Mouse (Mus musculus): ENCODE results near the gene Gon7.

Gon7 gene

GRCm38 (mm10) chr12:102743036-102743588 lies 14.5 kb downstream of the Gon7 start:
- no peak for DNase-seq (ENCODE audit: low spot score)

- no peak for DNase-seq (ENCODE audit: low spot score)
Observed at GRCm38 (mm10) chr12:102742056-102742455, 15.5 kb downstream of the Gon7 start.

GRCm38 (mm10) chr12:102740285-102740684 lies 17.3 kb downstream of the Gon7 start:
- DNase-seq (ENCODE audit: low spot score) = no peak

GRCm38 (mm10) chr12:102739096-102739495 lies 18.5 kb downstream of the Gon7 start:
- DNase-seq (ENCODE audit: low spot score) = no peak

DNA sequence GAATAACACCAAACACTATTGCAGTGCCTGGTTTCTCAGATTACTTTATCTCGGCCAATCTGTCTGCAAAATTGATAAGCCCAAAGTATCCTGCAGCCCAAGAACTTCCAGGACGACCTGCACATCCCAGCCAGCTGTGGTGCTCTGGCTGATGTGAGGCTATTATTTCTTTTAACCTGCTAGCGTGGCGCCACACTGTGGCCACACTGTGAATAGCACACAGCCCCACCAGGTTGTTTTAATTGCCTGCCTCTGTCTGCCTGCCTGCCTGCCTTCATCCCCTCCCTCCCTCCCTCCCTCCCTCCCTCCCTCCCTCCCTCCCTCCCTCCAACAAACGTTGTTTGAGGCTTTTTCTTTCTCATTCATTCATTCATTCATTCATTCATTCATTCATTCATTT lies 24.2 kb downstream of the Gon7 start:
- no peak for DNase-seq (ENCODE audit: low spot score)

DNA sequence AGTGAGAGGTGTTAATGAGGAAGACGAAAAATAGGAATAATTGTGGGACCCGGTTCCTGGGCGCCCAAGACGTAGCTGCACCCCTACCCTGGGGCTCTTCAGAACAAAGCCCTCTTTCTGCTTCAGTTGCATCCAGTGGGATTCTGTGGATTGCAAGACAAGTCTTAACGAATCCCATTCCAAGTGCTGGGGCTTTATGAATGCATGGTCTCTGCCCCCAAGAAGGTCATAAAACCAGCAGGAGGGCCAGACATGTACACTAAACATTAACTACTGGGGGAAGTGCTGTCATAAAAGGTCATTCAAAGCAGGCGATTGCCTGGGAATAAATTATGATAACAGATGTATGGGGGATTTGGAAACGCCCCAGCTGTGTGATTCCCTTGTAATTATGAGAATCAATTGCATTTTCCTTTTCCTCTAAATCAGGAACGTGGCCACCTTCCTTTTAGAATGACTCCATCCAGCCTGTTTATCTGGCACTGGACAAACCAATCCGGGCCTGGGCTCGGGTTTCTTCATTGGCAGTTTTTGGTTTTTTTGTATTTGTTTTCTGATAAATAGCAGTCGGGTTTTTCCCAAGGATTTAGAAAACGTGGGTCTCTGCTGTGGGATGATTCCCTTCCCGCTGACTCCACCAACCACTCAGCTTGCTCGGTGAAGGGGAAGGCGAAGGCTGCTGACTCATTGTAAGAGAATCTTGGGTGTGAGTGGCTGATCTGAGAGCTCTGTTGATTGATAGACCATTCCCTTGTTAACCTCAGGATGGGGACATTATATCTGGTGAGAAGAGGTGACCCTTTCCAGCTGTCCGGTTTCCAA lies 26.6 kb downstream of the Gon7 start:
- no peak for DNase-seq (ENCODE audit: low spot score)

DNA sequence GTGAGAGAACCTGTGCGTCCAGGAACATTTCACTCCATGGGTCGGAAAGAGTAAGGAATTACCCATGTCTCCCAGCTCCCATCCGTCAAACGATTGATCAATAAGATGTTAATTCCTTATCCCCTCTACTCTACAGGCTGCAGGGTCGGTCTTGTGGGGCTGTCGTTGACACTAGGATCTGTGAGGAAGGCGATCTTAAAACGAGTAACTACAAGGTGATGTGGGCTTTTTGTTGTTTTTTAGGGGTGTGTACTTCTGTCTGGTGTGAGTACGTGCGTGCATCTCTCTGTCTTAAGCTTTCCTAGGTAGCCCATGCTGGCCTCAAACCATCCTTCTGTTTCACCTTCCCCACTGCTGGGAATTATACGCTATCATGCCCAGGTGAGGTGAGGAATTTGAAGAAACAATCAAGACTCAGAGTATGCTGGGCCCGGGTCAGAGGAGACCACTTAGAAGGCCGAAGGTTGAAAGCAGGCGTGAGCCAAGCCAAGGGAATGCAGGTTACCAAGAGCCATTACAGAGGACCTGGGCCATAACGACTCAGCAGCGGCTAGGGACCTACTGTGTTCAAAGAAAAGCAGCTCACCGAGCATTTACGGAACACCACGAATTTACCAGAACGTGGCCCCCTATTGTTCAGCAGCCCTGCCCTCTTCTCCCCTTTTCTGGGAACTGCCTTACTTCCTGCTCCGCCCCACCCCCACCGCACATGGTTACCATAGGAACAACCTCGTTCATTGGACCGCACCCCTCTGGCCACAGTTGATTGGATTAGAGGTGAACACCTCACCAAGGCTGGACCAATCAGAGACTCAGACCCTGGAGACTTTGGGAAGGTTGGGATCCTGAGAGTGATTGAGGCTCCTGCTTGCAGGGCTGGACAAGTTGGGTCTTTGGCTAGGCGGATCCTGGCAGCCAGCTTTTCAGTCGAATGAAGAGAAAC lies 27.5 kb downstream of the Gon7 start:
- peak; percentile 55 for DNase-seq (ENCODE audit: low spot score)

GRCm38 (mm10) chr12:102725761-102726175 lies 31.8 kb downstream of the Gon7 start:
- DNase-seq (ENCODE audit: low spot score) = no peak

- DNase-seq (ENCODE audit: low spot score) = no peak
Observed at GRCm38 (mm10) chr12:102725146-102725545, 32.5 kb downstream of the Gon7 start.

DNA sequence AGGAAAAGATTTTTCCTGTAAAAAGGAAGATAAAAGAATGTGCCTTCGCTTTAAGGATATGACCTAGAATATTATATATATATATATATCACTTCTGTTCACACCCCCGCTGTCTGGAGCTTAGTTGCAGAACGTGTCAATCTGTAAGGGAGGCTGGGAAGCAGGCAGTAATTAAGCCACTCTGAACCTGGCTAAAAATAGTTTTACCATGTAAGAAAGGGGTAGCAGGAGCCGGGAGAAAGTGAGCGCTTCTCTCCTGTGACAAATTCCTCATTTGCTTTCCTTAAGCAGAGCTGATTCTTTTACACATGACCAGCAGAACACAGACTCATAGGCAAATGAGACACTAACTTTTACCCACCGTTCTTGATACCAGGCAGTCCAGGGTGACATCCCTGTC lies 33.7 kb downstream of the Gon7 start:
- no peak for DNase-seq (ENCODE audit: low spot score)

- no peak for DNase-seq (ENCODE audit: low spot score)
Observed at GRCm38 (mm10) chr12:102722966-102723365, 34.6 kb downstream of the Gon7 start.

DNA sequence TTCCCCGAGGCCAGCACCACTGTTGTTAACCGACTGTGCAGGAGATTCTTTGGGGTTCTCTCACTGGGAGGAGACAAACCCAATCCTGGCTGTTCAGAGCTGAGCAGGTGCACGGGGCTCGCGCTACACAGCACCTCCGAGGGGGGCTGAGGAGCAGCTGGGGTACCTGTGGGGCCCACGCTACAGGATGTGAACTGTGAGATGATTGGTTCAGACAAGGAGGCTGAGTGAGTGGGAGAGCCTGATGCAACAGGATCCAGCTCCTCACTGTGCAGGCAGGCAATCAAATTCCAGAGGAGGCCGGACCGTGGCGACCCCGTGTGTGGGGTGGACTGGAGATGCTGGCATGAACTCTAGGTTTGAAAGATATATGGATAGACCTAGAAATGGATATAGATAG lies 35.2 kb downstream of the Gon7 start:
- DNase-seq (ENCODE audit: low spot score) = no peak

DNA sequence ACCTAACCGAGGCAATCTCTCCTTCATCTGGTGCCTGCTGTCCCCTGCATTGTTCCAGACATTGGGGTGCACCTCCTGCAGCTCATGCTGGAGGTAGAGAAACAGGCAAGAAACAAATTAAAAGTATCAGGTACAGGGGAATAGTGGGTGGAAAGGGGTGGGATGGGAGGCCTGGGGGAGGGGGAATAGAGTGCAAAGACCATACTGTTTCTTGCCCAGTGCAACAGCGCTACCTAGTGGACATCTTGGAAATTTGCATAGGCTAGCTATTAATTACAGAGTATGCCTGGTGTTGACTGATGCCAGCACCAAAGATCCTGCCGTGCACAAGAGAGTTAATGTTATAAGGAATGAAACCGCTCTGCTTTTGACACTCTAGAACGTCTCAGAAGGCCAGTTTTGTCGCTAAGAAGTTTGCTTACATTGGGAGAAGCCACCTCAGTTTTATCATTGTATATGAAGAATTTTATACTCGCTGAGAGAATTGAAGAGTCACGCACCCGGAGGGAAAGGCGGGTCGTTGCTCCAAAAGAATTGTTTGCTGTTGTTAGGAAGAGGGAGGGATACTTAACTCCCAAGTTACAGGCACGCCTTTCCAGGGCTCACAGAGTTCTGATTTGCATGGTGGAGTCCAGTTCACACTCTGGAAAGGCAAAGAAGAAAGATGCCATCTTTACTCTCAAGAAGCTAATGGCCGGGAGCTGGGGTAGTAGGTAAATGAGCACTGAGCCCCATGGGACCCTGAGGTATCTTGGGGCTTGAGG lies 37.9 kb downstream of the Gon7 start:
- no peak for DNase-seq (ENCODE audit: low spot score)

GRCm38 (mm10) chr12:102714654-102715395 lies 42.8 kb downstream of the Gon7 start:
- no peak for DNase-seq (ENCODE audit: low spot score)

DNA sequence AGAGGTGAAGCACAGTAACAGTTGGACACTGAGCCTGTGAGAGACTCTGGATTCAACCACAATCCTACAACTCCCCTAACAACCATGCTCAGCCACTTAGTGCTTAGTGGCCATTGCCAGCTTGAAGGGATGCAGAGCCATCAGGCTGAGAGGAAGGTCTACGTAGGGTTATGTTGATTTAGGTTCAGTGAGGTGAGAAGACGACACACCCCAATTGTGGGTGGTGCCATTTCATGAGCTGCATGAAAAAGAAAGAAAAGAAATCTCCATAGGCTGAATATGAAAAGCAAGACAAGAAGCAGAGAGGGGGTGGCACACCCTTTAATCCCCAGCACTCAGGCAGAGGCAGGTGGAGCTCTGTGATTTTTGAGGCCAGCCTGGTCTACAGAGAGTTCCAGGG lies 43.5 kb downstream of the Gon7 start:
- DNase-seq (ENCODE audit: low spot score) = no peak

DNA sequence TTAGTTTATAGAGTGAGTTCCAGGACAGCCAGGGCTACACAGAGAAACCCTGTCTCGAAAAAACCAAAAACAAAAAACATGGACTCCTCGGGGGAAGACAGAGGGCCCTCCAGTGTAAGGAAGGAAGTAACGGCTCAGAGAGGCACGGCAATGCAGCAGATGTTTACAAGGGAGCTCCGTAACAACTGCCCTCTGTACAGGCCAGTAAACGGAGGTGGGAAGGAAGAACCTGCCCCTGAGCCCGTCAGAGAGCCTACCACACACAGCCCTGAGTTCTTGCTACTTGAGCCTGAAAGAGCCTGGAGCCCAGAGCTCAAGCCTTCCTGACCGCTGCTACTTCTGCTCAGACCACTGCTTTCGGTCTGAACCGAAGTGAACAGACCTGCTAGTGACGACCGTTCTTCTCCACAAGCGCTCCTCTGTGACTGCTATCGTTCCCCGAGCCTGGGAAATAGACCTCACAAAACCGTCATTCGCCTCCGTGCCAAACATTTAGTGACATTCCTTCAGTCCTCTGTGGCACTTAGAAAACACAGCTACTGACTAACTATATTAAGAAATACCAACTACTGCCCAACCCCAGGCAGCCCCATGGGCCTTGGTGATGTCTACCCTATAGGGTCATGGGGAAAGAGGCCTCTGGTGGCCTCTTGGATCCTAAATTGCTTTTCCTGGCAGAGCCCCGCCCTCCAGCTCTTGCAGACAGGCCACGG lies 44.3 kb downstream of the Gon7 start:
- DNase-seq (ENCODE audit: low spot score) = no peak

GRCm38 (mm10) chr12:102710851-102711375 lies 46.7 kb downstream of the Gon7 start:
- no peak for DNase-seq (ENCODE audit: low spot score)

- DNase-seq (ENCODE audit: low spot score) = no peak
Observed at GRCm38 (mm10) chr12:102709896-102710295, 47.7 kb downstream of the Gon7 start.

DNA sequence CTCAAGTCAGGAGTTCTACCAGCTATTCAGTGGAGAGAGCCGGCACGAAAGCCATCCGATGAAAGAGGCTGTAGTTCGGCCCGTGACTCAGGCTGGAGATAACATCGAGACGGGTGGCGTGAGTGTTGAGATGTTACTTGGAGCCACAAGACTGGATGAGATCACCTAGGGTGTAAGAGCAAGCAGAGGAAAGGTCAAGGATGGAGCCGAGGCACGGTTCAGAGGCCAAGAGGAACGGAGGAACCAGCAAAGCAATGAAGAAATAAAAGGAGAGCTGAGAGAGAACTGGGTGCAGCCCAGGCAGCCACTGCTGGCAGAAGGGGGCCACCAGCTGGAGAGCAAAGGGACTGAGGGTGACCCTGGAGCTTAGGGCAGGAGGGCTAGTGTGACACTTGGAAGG lies 49.4 kb downstream of the Gon7 start:
- DNase-seq (ENCODE audit: low spot score) = no peak

- DNase-seq (ENCODE audit: low spot score) = no peak
Observed at GRCm38 (mm10) chr12:102706833-102707463, 50.7 kb downstream of the Gon7 start.

Data from left cerebral cortex, adult 11 months (tissue).